Mouse (Mus musculus) naive thymus-derived CD4-positive, alpha-beta T cell, adult 2 months (primary cell): ENCODE measurements around the gene Taz.

Experiments used
- DNase-seq: peaks from one replicate; pipeline ENCODE4 v3.0.0-alpha.2; 2011; ENCODE audit warnings: low read depth

Taz gene

DNA sequence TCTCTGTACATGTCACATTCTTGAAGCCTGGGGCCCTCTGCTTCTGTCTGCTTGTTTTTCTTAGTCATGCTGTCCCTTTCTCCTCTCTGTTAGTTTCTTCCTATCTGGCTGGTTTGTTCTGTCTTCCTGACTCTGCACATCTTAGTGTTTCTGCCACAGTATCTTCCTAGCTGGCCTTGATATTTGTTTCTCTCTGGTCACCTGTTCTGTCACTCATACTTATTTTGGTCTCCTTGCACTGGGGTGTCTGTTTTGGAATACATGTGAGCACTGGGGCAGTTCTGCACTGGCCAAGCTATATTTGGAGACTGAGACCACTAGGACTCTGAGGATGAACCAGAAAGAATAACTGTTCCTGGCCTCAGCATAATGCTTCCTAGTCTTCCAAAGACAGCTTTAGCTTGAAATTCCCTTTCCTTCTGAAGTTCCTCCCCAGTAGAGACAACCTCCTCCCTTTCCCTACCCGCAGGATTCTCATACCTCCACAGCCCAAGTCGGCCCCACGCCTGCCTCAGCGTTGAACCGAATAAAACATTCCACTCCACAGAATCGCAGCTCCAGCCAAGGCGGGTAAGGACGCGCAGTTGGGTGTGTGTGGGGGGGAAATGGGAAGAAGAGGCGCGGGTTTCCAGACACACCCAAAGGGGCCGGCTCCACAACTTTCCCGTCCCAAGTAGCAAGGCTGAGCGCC is 526 bp upstream of the Taz start:
- DNase-seq, result no peak

DNA sequence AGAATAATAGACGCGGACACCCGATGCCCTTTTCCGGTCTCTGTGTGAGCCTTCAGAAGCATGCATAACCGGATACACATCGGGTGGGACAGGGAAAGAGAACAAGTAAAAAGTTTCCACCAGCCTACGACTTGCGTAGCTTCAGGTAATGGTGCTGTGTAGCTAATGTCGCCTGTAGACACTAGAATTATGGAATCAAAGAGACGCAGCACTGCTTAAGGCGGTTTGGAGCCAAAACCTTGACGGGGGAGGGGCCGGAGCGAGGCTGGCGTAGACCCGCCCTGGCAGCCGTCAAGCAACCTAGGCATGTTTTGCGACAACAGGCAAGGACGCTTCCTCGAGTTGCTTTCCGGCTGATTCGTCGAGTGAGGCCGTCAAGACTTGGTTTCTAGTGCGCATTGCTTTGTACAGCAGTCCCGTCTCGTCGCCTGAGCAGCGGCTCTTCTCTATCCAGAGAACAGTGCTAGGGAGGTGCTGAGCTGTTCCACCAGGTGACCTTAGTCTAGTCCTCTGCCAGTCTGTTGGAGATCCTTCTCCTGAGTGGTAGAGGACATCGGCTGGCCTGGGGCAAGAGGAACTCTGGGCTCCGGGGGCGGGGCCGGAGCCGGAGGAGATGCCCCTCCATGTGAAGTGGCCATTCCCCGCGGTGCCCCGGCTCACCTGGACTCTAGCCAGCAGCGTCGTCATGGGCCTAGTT is 831 bp downstream of the Taz start:
- peak; percentile 90 for DNase-seq

DNA sequence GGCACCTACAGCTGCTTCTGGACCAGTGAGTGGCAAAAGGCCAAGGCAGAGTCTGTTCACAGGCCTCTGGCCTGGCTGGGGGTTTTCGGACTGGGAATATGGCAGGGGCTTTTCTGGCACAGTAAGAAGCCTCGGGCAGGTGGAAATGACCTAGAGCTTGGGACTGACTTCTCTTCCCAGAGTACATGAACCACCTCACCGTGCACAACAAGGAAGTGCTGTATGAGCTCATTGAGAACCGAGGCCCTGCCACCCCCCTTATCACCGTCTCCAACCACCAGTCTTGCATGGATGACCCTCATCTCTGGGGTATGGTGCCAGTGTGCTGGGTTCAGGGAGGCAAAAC is 1.4 kb downstream of the Taz start:
- no peak for DNase-seq

DNA sequence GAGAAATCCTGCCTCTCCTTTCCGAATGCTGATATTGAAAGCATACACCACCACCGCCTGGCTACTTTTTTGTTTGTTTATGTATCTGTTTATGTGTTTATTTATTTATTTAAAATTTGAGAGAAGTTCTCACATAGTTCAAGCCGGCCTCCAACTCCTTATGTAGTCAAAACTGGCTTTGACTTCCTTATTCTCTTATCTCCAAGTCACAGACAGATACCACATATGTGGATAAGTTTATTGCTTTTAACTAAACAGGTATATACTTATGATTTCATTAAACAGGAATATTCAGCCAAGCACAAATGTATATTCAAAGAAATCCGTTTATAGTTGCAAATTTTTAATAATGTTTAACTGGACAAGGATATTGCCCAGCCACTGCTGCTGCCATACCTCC is 11.7 kb downstream of the Taz start:
- no peak for DNase-seq

DNA sequence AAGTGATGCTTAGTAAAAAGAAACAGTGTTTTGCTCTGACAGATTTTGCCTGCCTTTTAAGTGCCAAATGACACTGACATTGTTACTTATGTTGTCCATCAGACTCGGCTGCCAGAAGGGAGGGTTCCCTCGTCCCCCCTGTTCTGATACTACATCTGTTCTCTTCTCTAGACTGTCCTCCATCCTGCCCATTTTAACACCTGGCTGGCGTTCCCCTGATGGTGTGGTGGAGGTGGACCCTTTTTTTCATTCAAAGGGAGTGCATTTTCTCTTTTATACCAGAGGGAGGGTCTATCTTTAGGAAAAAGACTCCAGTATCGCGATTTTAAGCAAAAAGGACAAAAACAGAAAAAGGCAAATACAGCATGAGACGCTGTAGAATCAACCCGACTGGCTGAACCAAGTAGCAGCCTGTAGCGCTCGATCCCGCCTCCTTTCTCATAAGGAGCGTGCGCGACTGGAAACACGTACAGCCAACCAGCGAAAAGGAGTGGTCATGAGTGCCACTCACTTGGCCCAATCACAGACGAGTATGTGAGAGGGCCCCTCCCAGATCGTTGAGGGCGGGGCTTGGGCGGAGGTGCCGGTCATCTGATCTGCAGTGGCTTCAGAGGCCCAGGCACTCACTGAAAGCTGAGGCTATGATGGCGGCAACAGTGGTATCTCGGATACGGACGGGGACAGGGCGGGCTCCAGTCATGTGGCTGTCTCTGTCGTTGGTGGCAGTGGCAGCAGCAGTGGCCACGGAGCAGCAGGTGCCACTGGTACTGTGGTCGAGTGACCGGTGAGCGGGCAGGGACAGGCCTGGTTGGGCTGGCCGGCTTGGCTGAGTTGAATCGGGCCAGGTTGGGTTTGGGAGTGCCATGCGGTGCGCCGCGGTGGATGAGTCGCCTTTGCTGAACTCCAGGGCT is 15.1 kb downstream of the Taz start, which contains the start of gene Atp6ap1:
Gene Atp6ap1 (plus strand): TSS at position 560 of the 911 bp plus-strand sequence.
- DNase-seq, result peak; percentile 94

DNA sequence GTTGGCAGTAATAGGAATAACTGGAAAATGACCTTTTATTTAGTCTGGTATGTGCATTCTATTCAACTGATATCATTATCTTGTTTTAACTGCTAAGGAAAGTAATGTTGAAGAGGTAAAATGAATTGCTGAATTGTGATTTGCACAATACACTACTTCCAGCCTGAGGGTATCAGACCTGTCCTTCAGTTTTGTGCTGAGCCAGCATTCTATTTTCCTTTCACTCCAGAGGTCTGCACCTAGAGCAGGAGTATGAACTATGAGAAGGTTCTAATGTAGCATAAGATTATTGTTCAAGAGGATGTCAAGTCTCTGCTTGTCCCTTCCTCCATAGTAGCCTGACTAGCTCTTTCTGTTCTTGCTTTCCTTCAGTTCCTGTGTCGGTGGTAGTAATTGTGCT is 16.6 kb downstream of the Taz start:
- DNase-seq, result no peak

DNA sequence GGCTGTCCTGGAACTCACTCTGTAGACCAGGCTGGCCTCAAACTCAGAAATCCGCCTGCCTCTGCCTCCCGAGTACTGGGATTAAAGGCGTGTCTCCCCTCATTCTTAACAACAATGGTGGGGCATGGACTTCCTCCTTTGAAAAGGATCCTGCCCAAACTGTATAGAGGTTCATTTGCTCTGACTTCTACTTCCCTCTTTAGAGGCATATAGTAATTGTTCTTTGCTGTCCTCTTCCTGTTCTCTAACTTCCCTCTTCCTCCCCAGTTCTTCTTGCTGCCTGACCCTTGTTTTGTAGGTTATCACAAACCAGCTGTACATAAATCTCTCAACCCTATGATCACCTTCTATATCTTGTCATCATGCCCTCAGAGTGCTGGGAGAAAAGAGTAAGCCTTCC is 18.0 kb downstream of the Taz start:
- DNase-seq, result no peak

DNA sequence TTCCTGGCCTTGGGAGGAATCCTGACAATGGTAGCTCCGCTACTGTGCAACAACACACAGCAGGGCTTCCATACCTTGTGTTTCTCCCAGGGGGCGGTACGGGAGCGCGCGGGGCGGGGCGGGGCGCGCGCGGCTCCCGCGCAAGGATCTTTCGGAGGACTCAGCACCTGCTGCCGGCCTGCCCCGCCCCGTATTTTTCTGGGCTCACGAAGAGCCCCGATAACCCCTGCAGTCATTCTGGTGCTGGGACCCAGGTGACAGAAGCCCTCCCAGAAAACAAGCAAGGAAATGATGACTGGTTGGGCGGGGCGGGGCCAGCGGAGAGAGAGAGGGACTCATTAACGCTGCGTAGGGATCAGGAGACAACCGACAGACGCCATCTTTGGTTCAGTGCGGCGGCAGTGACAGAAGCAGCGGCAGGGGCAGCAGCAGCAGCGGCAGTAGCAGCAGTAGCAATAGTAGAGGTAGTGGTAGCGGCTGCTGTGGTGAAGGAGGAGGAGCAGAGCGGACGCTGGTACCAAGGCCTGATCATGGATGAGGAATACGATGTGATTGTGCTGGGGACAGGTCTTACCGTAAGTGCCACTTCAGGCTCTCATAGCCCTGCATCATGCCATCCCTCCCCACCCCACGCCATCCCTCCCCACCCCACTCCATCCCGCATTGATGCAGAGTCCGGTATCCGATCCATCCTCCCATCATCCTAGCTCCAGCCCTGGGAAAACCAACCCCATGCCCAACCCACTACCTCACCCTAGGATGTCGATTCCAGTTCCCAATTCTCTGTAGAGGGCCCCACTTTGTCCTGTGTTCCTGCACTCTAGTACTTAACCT is 23.4 kb downstream of the Taz start, which contains the start of gene Gdi1:
Gene Gdi1 (plus strand): TSS at position 132 of the 834 bp plus-strand sequence.
- peak; percentile 91 for DNase-seq

DNA sequence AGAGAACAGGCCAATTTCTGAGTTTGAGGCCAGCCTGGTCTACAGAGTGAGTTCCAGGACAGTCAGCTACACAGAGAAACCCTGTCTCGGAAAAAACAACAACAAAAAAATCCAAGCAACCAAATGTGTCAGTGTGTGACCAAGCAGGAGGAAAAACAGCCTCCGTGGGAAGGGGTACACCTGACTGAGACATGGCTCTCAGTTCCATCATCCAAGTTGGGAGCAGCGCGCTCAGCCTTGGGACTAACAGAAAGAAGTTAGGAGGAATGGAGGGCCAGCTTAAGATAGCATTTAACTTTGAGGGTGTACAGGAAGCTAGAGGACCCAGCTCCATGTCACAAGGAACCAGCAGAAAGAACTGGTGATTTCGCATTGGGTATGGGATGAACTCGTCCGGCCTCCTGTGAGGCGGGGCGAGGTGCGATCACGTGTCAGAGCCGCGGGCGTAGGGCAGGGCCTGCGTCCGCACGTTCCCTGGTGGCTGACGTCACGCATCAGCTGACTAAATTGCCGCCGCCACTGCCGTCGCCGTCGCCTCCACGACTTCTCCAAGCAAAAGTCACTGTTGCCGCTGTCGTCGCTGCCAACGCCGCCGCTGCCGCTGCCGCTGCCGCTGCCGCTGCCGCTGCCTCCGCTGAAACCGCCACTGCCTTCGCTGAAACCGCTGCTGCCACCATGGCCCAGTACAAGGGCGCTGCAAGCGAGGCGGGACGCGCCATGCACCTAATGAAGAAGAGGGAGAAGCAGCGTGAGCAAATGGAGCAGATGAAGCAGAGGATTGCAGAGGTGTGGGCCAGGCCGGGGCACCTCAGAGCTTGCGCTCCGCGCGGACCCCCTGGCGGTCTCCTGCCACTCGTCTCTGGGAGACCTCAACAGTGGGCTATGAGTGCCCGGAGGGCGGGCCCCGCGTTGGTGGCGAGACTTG is 31.1 kb downstream of the Taz start, which contains the start of gene Fam50a:
Gene Fam50a (plus strand): TSS at position 494 of the 925 bp plus-strand sequence.
- peak; percentile 91 for DNase-seq

DNA sequence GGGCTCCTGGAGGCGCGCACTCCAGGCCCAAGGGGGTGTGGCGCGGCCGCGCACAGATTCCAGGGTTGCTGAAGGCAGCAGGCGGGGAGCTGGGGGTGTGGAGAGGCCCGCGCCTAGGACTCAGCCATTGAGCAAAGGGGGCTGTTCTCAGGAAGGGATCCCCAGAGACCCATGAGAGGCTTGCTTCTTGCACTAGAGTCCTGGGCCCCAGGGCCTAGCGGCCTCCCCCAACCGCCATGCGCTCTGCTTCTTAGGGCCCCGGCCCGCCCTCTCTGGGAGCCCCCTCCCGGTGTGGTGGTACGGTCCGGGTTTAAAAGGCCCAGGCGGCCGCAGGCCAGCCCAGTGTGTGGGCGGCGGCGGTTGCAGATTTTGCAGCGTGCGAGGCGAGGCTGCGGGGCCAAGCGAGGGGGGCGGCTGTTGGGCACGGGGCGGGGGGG is 47.0 kb downstream of the Taz start, which contains the start of gene Plxna3:
Gene Plxna3 (plus strand): TSS at position 342 of the 437 bp plus-strand sequence.
- DNase-seq, result peak; percentile 68

DNA sequence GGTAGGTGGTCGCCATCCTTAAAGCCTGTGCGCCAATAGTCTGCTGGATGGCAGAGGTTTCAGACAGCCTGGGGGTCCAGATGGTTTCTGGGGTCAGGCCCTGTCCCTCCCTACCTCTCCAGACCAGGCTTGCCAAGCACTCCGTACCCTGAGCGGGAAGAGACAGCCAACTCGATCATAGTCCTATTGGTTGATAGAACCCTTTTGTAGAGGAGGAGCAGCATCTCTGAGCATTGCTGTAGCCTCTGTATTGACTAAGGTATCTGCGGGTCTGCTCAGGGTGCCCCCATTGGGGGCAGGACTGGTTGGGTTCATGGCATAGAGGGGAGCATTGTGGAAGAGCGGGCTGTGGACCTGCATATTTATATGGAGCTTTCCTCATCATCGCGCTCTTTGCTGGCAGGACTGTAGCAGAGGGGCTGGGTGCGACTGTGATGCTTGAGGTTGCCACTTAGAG is 47.5 kb downstream of the Taz start:
- peak; percentile 17 for DNase-seq

DNA sequence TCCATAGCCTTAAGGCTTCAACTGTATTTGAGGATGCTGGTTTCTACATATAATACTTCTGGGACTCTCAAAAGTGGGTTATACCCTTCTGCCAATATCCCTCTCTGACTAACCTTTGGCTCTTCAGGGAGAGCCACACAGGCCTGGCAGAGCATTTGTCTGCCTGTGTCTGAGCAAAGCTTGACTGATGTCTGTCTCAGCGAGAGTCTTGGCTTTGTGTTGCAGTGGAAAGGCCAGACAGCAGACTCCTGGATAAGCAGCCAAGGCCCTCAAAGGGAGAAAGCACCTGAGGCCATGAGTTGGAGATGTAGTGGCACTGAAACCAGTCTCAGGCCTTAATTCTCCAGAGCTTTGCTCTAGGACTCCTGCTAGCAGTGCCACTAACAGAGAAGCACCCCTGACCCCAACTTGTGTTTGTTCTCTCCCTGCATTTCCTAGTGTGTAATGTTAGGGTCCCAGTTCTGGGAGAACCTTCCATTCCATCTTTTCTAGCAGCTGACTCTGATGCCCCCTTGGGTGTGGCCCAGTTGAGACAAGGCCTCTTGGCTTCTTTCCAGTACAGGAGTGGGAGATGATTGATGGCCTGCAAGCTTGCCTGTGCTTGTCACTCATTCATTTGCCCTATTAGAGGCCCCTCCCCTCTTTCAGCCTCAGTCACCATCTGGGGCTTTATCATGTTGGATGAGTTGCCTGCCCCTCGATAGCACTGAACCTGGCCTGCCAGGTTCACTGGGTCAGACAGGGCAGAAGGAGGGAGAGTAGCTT is 48.6 kb downstream of the Taz start:
- no peak for DNase-seq
